Mouse (Mus musculus) liver, postnatal 0 days (tissue): Measurements from ENCODE around the gene Nhlrc4.

Experiments
- CTCF ChIP-seq: sonication (generic); IDR thresholded peaks from 2 replicates; pipeline ENCODE4 v1.5.1; 2016; ENCODE audit warnings: antibody characterized with exemption, low read depth
- EP300 ChIP-seq: IDR thresholded peaks from 2 replicates; pipeline ENCODE4 v1.6.1; 2016; ENCODE audit warnings: antibody characterized with exemption, low read depth, mild to moderate bottlenecking

DNA sequence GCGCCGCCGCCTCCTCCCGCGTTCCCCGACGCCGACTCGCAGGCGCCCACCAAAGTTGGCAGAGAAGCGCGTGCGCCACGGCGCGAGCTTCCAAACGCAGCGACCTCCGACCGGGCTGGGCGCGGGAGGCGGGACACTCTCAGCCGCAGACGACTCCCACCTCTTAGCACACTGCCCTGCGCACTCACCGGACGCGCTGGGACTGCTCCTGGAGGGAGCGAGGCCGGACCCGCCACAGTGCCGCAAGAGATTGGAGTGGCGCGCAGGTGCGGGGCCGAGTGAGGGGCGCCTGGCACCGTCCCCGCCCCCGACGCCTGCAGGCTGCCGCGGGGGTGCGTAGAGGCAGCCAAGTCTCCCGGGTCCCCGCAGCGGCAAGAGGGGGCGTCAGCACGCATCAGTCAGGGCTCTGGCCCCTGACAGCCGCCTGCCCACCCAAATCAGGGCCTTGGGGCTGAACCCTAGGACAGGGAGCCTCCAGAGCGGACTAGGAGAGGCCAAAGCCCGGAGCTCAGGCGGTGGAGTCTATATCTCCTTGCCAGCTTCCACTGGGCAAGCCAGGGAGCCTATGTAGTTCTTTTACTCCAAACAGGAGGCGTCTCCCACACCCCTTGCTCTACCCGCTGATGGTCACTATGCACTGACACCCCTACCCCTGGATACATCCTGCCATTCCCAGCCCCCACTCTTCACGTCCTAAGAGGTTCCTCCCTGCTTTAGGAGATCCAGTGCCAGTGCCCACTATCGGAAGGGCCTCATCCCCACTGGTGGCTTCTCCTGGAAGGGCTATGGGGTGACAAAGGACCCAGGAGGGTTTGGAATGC, 7.3 kb upstream of the Nhlrc4 start, which contains the start of gene A930017K11Rik:
- no peak for TF ChIP-seq EP300
- no peak for TF ChIP-seq CTCF
